Mouse (Mus musculus) naive thymus-derived CD4-positive, alpha-beta T cell, adult 5 months (primary cell): ENCODE data around the gene Tpst1. TPM values are rescaled to one million over a fixed set of nuclear protein-coding genes. Genes with fewer than 3 reads are reported as not detected.

Experiments used
- polyA plus RNA-seq: library from polyadenylated mRNA; unstranded; fragments of 100-300 nt; shearing (Covaris generic); gene quantifications from one replicate; pipeline ENCODE4 v1.2.1, GENCODE M21; 2017

Tpst1 gene
- 9.6 TPM for polyA plus RNA-seq

DNA sequence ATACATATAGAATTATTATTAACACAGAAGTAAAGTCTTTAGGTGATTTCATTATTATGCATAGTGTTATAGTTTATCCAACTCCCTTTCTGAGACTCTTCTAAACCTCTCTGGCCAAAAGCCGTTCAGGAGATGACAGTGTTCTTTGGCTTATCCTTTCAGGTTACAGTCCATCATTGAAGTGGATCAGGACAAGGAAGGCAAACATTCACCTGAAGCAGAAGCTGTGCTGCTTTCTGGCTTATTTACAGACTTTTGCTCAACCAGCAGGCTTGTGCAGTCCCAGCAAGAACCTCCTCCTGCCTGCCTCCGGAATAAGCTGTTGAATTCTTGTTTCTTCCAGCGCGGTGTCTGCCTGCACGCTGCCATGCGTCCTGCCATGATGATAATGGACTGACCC, at the start of gene Tpst1:
Gene Tpst1 (plus strand): TSS at position 301 of the 400 bp plus-strand sequence.

DNA sequence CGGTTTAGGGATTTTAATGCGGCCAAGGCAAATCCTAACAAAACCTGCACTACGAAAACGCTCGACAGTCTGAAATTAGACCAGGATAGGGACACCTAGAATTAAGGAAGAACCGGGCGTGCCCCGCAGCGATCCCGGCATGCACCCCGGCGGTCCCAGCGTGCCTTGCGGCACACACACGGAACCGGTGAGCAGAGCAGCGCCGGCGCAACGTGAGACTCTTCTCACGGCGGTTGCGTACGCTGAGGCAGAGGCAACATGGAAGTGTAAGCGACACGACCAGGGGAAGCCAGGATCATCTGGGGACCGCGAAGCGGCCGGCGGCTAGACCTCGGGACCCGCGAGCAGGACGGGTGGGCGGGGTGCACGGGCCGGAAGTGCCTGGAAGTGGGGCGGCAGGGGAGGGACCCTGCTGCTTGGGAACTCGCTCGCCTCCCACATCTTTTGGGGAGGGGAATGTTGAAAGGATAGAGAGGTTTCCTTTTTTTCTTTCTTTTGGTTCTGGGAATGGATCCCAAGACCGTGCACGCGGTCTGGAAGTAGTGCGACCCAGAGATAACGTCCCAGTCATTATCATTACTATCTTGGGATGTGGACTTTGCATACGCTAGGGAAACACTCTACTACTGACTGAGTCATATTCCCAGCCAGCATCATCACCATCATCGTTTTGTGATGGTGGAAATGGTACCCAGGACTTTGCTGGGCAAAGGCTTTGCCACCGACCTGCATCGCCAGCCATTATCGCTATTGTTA, 43.8 kb upstream of the Tpst1 start, which contains the start of the genes Asl and Crcp:
Gene Asl (minus strand): TSS at position 106 of the 756 bp plus-strand sequence.
Gene Crcp (plus strand): TSS at position 149 of the 756 bp plus-strand sequence.

DNA sequence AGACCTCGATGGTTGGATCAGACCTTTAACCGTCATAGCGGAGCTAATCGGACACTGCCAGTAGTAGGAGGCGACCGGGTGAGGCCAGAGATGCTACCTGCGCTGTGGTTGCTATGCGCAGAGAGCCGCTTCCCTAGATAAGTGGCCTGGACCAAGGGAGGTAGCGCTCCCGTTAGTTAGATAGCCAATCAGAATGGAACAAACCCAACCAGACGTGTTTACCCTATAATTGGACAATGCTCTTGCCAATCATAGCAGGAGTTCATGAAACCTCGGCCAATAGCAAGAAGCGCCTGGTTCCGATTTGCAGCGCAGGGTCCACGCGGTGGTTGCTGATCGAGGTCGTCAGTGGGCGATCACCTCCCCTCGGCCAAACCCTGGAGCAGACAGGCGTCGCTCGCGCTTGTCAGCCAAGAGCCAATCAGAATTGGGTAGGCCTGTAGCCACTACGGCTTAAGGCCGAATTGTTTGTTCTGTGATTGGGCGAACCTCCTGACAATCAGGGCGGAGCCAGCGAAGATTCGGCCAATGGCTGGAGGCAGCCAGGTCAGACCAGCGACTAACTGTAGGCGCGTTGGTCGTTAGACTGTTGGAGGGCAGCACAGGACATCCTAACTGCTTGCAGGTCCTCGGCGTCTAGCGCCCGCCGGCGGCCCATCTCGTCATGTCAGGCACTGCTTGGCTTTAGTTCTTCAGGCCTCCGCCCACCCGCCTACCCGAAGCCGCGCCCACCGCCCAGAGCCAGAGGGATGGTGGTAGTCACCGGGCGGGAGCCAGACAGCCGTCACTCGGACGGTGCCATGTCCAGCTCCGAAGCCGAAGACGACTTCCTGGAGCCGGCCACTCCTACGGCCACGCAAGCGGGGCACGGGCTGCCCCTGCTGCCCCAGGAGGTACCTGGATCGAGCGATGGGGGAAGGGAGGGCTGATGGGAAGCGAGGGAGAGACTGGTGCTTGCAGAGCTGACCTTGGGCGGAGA, 71.5 kb downstream of the Tpst1 start, which contains the start of gene Kctd7:
Gene Kctd7 (plus strand): TSS at position 528 of the 979 bp plus-strand sequence.

DNA sequence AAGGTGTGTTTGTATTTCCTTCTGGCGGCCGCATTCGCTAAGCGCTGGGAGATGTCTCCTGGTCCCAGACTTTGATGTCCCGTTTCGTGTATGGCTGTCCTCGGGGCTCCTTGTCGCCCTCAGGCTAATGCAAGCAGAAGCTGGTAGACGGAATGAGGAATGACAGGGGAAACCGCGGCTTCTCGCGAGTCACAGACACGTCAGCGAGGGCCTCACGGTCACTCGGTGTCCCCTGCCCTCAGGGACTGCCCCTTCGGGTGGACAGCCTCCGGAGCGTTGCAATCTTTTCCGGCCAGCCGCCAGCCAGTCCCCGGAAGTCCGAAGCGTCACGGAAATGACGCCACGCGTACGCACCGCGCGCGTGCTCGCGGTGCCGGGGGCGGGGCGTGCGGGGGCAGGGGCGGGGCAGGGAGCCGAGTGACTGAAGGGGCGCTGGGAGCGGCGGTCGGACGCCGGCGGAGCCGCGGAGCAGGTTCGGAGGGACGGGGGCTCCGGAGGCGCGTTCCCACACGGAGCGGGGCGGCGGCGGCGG, 98.4 kb downstream of the Tpst1 start, which contains the start of gene Rabgef1:
Gene Rabgef1 (plus strand): TSS at position 376 of the 532 bp plus-strand sequence.

Other genes starting within 250 kb of the Tpst1 start
- 11.7 TPM for gene Sumf2, start 226.3 kb upstream of the Tpst1 start, polyA plus RNA-seq
- 425 TPM for gene Chchd2, start 185.9 kb upstream of the Tpst1 start, polyA plus RNA-seq
- 0.67 TPM for gene Zbed5, start 177.6 kb upstream of the Tpst1 start, polyA plus RNA-seq
- 0.32 TPM for gene Phkg1, start 174.8 kb upstream of the Tpst1 start, polyA plus RNA-seq
- 0.25 TPM for gene Nupr1l, start 164.8 kb upstream of the Tpst1 start, polyA plus RNA-seq
- gene Vkorc1l1, start 131.4 kb upstream of the Tpst1 start, polyA plus RNA-seq: 17.5 TPM
- 16.6 TPM for gene Gusb, start 70.3 kb upstream of the Tpst1 start, polyA plus RNA-seq
- gene Asl, start 44.1 kb upstream of the Tpst1 start, polyA plus RNA-seq: 36.9 TPM
- gene Crcp, start 44.0 kb upstream of the Tpst1 start, polyA plus RNA-seq: 18.6 TPM
- 2.2 TPM for gene Kctd7, start 71.5 kb downstream of the Tpst1 start, polyA plus RNA-seq
- 42.5 TPM for gene Rabgef1, start 98.5 kb downstream of the Tpst1 start, polyA plus RNA-seq
- gene Tmem248, start 143.8 kb downstream of the Tpst1 start, polyA plus RNA-seq: 80.6 TPM
- 123 TPM for gene Sbds, start 182.2 kb downstream of the Tpst1 start, polyA plus RNA-seq
- 25.3 TPM for gene Tyw1, start 182.3 kb downstream of the Tpst1 start, polyA plus RNA-seq